Mouse (Mus musculus): ENCODE data around the gene Ncdn. TPM values are rescaled to one million over a fixed set of nuclear protein-coding genes. Genes with fewer than 3 reads are reported as not detected.

The Ncdn gene
- polyA plus RNA-seq, 1 experiment from 2014 or later: 24.5 TPM

- H3K27ac ChIP-seq (ENCODE audit: low read depth, low read length): peak overlapping the region; percentile 69
- 36% methylated on average over 8 of the region's 8 CpGs for WGBS
- peak overlapping the region; percentile 5; the same call in 1 of the 2 replicates for H3K4me2 ChIP-seq (replicated peaks; ENCODE audit: low read depth, low read length)
- H3K27me3 ChIP-seq (ENCODE audit: control insufficient read depth, insufficient read depth, low read length): no peaks in the 10 kb centered on the region
- DNase-seq (ENCODE audit: low spot score) (no peak), ATAC-seq (ENCODE audit: low FRiP score) (0 out of 2 replicates have a peak, but pooled peaks have one; percentile 51)
- H3K4me1 ChIP-seq (replicated peaks; ENCODE audit: control insufficient read depth, insufficient read depth, low read length): no peaks in the 10 kb centered on the region; the same call in 1 of the 2 replicates
- peak overlapping the region; percentile 19; the same call in 1 of the 2 replicates for H3K9ac ChIP-seq (ENCODE audit: low read depth, low read length)
- no peak overlapping the region for H3K4me3 ChIP-seq (ENCODE audit: low read depth, low read length)
- H3K9me3 ChIP-seq (ENCODE audit: control insufficient read depth, low read length): no peaks in the 10 kb centered on the region
- no peaks in the 10 kb centered on the region for H3K36me3 ChIP-seq (ENCODE audit: control insufficient read depth, insufficient read depth, low read length)
Observed at GRCm38 (mm10) chr4:126779148-126779581, 25.9 kb upstream of the Ncdn start.

- H3K27ac ChIP-seq (ENCODE audit: low read depth, low read length): no peak overlapping the region
- no peak overlapping the region for H3K4me3 ChIP-seq (ENCODE audit: low read depth, low read length)
- no peaks in the 10 kb centered on the region for H3K27me3 ChIP-seq (ENCODE audit: control insufficient read depth, insufficient read depth, low read length)
- no peaks in the 10 kb centered on the region for H3K9me3 ChIP-seq (ENCODE audit: control insufficient read depth, low read length)
- no peak overlapping the region for H3K9ac ChIP-seq (ENCODE audit: low read depth, low read length)
- H3K4me2 ChIP-seq (replicated peaks; ENCODE audit: low read depth, low read length): no peak overlapping the region
- no peak for DNase-seq (ENCODE audit: low spot score)
- no peaks in the 10 kb centered on the region for H3K36me3 ChIP-seq (ENCODE audit: control insufficient read depth, insufficient read depth, low read length)
- WGBS: 84% methylated on average over 1 of the region's 1 CpGs
- ATAC-seq (ENCODE audit: low FRiP score): no peak
- H3K4me1 ChIP-seq (replicated peaks; ENCODE audit: control insufficient read depth, insufficient read depth, low read length): no peaks in the 10 kb centered on the region; the same call in 1 of the 2 replicates
Observed at GRCm38 (mm10) chr4:126775182-126775581, 21.9 kb upstream of the Ncdn start.

GRCm38 (mm10) chr4:126773871-126774270 lies 20.6 kb upstream of the Ncdn start:
- Histone ChIP-seq H3K27me3 (ENCODE audit: control insufficient read depth, insufficient read depth, low read length) (no peaks in the 10 kb centered on the region), H3K4me1 (replicated peaks; ENCODE audit: control insufficient read depth, insufficient read depth, low read length) (no peaks in the 10 kb centered on the region), H3K4me2 (replicated peaks; ENCODE audit: low read depth, low read length) (no peak overlapping the region), H3K27ac (ENCODE audit: low read depth, low read length) (no peak overlapping the region), H3K4me3 (ENCODE audit: low read depth, low read length) (no peak overlapping the region), H3K9ac (ENCODE audit: low read depth, low read length) (no peak overlapping the region), H3K36me3 (ENCODE audit: control insufficient read depth, insufficient read depth, low read length) (no peaks in the 10 kb centered on the region), H3K9me3 (ENCODE audit: control insufficient read depth, low read length) (no peaks in the 10 kb centered on the region)
- 96% methylated on average over 6 of the region's 6 CpGs for WGBS
- no peak for ATAC-seq (ENCODE audit: low FRiP score)
- DNase-seq (ENCODE audit: low spot score): no peak

- no peaks in the 10 kb centered on the region for H3K27me3 ChIP-seq (ENCODE audit: control insufficient read depth, insufficient read depth, low read length)
- H3K36me3 ChIP-seq (ENCODE audit: control insufficient read depth, insufficient read depth, low read length): no peaks in the 10 kb centered on the region
- H3K9ac ChIP-seq (ENCODE audit: low read depth, low read length): no peak overlapping the region
- H3K27ac ChIP-seq (ENCODE audit: low read depth, low read length): no peak overlapping the region
- H3K4me3 ChIP-seq (ENCODE audit: low read depth, low read length): no peak overlapping the region
- DNase-seq (ENCODE audit: low spot score) (no peak), ATAC-seq (ENCODE audit: low FRiP score) (no peak)
- no peaks in the 10 kb centered on the region for H3K4me1 ChIP-seq (replicated peaks; ENCODE audit: control insufficient read depth, insufficient read depth, low read length)
- H3K4me2 ChIP-seq (replicated peaks; ENCODE audit: low read depth, low read length): no peak overlapping the region
- no peaks in the 10 kb centered on the region for H3K9me3 ChIP-seq (ENCODE audit: control insufficient read depth, low read length)
- 88% methylated on average over 4 of the region's 4 CpGs for WGBS
Observed at GRCm38 (mm10) chr4:126770831-126771230, 17.6 kb upstream of the Ncdn start.

GRCm38 (mm10) chr4:126769800-126770563 lies 16.7 kb upstream of the Ncdn start:
- ATAC-seq (ENCODE audit: low FRiP score): no peak

GRCm38 (mm10) chr4:126763483-126763882 lies 10.2 kb upstream of the Ncdn start:
- DNase-seq (ENCODE audit: low spot score) (no peak), ATAC-seq (ENCODE audit: low FRiP score) (no peak)
- 82% methylated on average over 2 of the region's 2 CpGs for WGBS
- Histone ChIP-seq H3K27me3 (ENCODE audit: control insufficient read depth, insufficient read depth, low read length) (no peaks in the 10 kb centered on the region), H3K36me3 (ENCODE audit: control insufficient read depth, insufficient read depth, low read length) (no peaks in the 10 kb centered on the region), H3K27ac (ENCODE audit: low read depth, low read length) (no peak overlapping the region), H3K4me1 (replicated peaks; ENCODE audit: control insufficient read depth, insufficient read depth, low read length) (no peaks in the 10 kb centered on the region), H3K4me3 (ENCODE audit: low read depth, low read length) (no peak overlapping the region), H3K9ac (ENCODE audit: low read depth, low read length) (no peak overlapping the region), H3K4me2 (replicated peaks; ENCODE audit: low read depth, low read length) (no peak overlapping the region), H3K9me3 (ENCODE audit: control insufficient read depth, low read length) (no peaks in the 10 kb centered on the region)

More at GRCm38 (mm10) chr4:126769800-126770563, 16.7 kb upstream of the Ncdn start:
- no peak overlapping the region for H3K9ac ChIP-seq (ENCODE audit: low read depth, low read length)
- 96% methylated on average over 9 of the region's 9 CpGs for WGBS
- DNase-seq (ENCODE audit: low spot score): no peak
- H3K27ac ChIP-seq (ENCODE audit: low read depth, low read length): no peak overlapping the region
- H3K4me1 ChIP-seq (replicated peaks; ENCODE audit: control insufficient read depth, insufficient read depth, low read length): no peaks in the 10 kb centered on the region
- H3K36me3 ChIP-seq (ENCODE audit: control insufficient read depth, insufficient read depth, low read length): no peaks in the 10 kb centered on the region
- H3K4me3 ChIP-seq (ENCODE audit: low read depth, low read length): no peak overlapping the region
- H3K9me3 ChIP-seq (ENCODE audit: control insufficient read depth, low read length): no peaks in the 10 kb centered on the region
- H3K4me2 ChIP-seq (replicated peaks; ENCODE audit: low read depth, low read length): no peak overlapping the region
- H3K27me3 ChIP-seq (ENCODE audit: control insufficient read depth, insufficient read depth, low read length): no peaks in the 10 kb centered on the region

- Histone ChIP-seq H3K4me1 (replicated peaks; ENCODE audit: control insufficient read depth, insufficient read depth, low read length) (no peaks in the 10 kb centered on the region), H3K36me3 (ENCODE audit: control insufficient read depth, insufficient read depth, low read length) (no peaks in the 10 kb centered on the region), H3K4me3 (ENCODE audit: low read depth, low read length) (no peak overlapping the region), H3K4me2 (replicated peaks; ENCODE audit: low read depth, low read length) (no peak overlapping the region), H3K9me3 (ENCODE audit: control insufficient read depth, low read length) (no peaks in the 10 kb centered on the region), H3K27ac (ENCODE audit: low read depth, low read length) (no peak overlapping the region), H3K27me3 (ENCODE audit: control insufficient read depth, insufficient read depth, low read length) (no peaks in the 10 kb centered on the region), H3K9ac (ENCODE audit: low read depth, low read length) (no peak overlapping the region)
- ATAC-seq (ENCODE audit: low FRiP score): no peak
- WGBS: 78% methylated on average over 11 of the region's 11 CpGs
- DNase-seq (ENCODE audit: low spot score): no peak
Observed at GRCm38 (mm10) chr4:126762586-126763359, 9.5 kb upstream of the Ncdn start.

GRCm38 (mm10) chr4:126759435-126759834 lies 6.2 kb upstream of the Ncdn start:
- Histone ChIP-seq H3K36me3 (ENCODE audit: control insufficient read depth, insufficient read depth, low read length) (no peaks in the 10 kb centered on the region), H3K9ac (ENCODE audit: low read depth, low read length) (no peak overlapping the region), H3K4me3 (ENCODE audit: low read depth, low read length) (no peak overlapping the region), H3K9me3 (ENCODE audit: control insufficient read depth, low read length) (no peaks in the 10 kb centered on the region), H3K27ac (ENCODE audit: low read depth, low read length) (no peak overlapping the region), H3K4me2 (replicated peaks; ENCODE audit: low read depth, low read length) (no peak overlapping the region), H3K27me3 (ENCODE audit: control insufficient read depth, insufficient read depth, low read length) (no peaks in the 10 kb centered on the region), H3K4me1 (replicated peaks; ENCODE audit: control insufficient read depth, insufficient read depth, low read length) (0 out of 2 replicates have a peak, but pooled peaks cover 3% of the 10 kb centered on the region)
- DNase-seq (ENCODE audit: low spot score) (no peak), ATAC-seq (ENCODE audit: low FRiP score) (no peak)
- WGBS: 85% methylated on average over 2 of the region's 2 CpGs
